Mouse (Mus musculus) myocyte (in vitro differentiated cells): ENCODE data around the gene St3gal3. TPM values are rescaled to one million over a fixed set of nuclear protein-coding genes. Genes with fewer than 3 reads are reported as not detected.
A peak's percentile ranks its signal among the peaks of the same experiment; 100 is the strongest.

Experiments used
- H3K27me3 ChIP-seq: one replicate; pipeline ENCODE4 v1.6.1; 2011; ENCODE audit not compliant: control insufficient read depth, insufficient read depth, insufficient read length
- H3K36me3 ChIP-seq: one replicate; pipeline ENCODE4 v1.6.1; 2011; ENCODE audit not compliant: control insufficient read depth, insufficient read depth
- H3K4me2 ChIP-seq: one replicate; pipeline ENCODE4 v1.6.1; 2011; ENCODE audit warnings: low read depth, control low read depth
- H3K4me3 ChIP-seq: one replicate; pipeline ENCODE4 v1.5.1; 2011; ENCODE audit warnings: mild to moderate bottlenecking, control low read depth, moderate library complexity
- H3K79me2 ChIP-seq: one replicate; pipeline ENCODE4 v1.6.1; 2011; ENCODE audit not compliant: control insufficient read depth, insufficient read depth
- H3ac ChIP-seq: one replicate; pipeline ENCODE4 v1.6.1; 2011; ENCODE audit not compliant: control insufficient read depth, insufficient read length
- CEBPB ChIP-seq: IDR thresholded peaks from 2 replicates; pipeline ENCODE4 v1.6.1; 2011; ENCODE audit warnings: mild to moderate bottlenecking, moderate library complexity; ENCODE audit not compliant: poor library complexity, insufficient read depth, severe bottlenecking
- E2F4 ChIP-seq: IDR thresholded peaks from one replicate; pipeline ENCODE4 v1.6.1; 2011; ENCODE audit warnings: mild to moderate bottlenecking, control low read depth, moderate library complexity; ENCODE audit not compliant: insufficient read depth
- MAX ChIP-seq: IDR thresholded peaks from one replicate; pipeline ENCODE4 v1.6.1; 2011; ENCODE audit warnings: low read depth, mild to moderate bottlenecking, control low read depth
- MYOD1 ChIP-seq, 3 experiments: IDR thresholded peaks; one replicate each; pipeline ENCODE4 v1.6.1; 2011; ENCODE audit warnings: control low read depth in 2 of 3, low read depth in 2 of 3, mild to moderate bottlenecking in 2 of 3, moderate library complexity in 1 of 3; ENCODE audit not compliant: insufficient read length in 2 of 3, control insufficient read depth in 1 of 3
- MYOG ChIP-seq, 3 experiments: IDR thresholded peaks; one replicate each; pipeline ENCODE4 v1.6.1; 2011; ENCODE audit warnings: control low read depth in 2 of 3, low read depth in 2 of 3, mild to moderate bottlenecking in 2 of 3; ENCODE audit not compliant: insufficient read length in 2 of 3, control insufficient read depth in 1 of 3, insufficient read depth in 1 of 3
- POLR2A ChIP-seq: IDR thresholded peaks from one replicate; pipeline ENCODE4 v1.6.1; 2011; ENCODE audit warnings: low read depth, mild to moderate bottlenecking, control low read depth, moderate library complexity; ENCODE audit not compliant: insufficient read length
- POLR2AphosphoS2 ChIP-seq: IDR thresholded peaks from one replicate; pipeline ENCODE4 v1.6.1; 2011; ENCODE audit warnings: low read depth, control low read depth; ENCODE audit not compliant: insufficient read length
- REST ChIP-seq: IDR thresholded peaks from one replicate; pipeline ENCODE4 v1.6.1; 2011; ENCODE audit warnings: mild to moderate bottlenecking, control low read depth, moderate library complexity; ENCODE audit not compliant: insufficient read depth, insufficient read length
- SRF ChIP-seq: IDR thresholded peaks from one replicate; pipeline ENCODE4 v1.6.1; 2011; ENCODE audit warnings: low read depth; ENCODE audit not compliant: control insufficient read depth, insufficient read length
- TCF12 ChIP-seq: IDR thresholded peaks from one replicate; pipeline ENCODE4 v1.6.1; 2011; ENCODE audit warnings: mild to moderate bottlenecking, control low read depth; ENCODE audit not compliant: poor library complexity, insufficient read depth, severe bottlenecking
- TCF3 ChIP-seq: IDR thresholded peaks from one replicate; pipeline ENCODE4 v1.6.1; 2011; ENCODE audit warnings: low read depth, control low read depth; ENCODE audit not compliant: insufficient read length
- USF1 ChIP-seq: IDR thresholded peaks from one replicate; pipeline ENCODE4 v1.6.1; 2011; ENCODE audit warnings: low read depth, mild to moderate bottlenecking, control low read depth, moderate library complexity
- polyA plus RNA-seq: library from polyadenylated mRNA; unstranded; fragments of >200 nt; fragmentation: generic; extraction: Trizol; gene quantifications from one replicate; pipeline ENCODE4 v1.2.1, GENCODE M21; 2012; ENCODE audit warnings: missing spikeins

The St3gal3 gene
- polyA plus RNA-seq, 1 experiment, result 45.1 TPM

- Histone ChIP-seq H3K27me3 (no peaks in the 10 kb centered on the region), H3K4me2 (peak overlapping the region; percentile 60), H3K36me3 (peaks cover 46% of the 10 kb centered on the region), H3K4me3 (no peak overlapping the region), H3K79me2 (peaks cover 4% of the 10 kb centered on the region), H3ac (no peak overlapping the region)
- TF ChIP-seq MYOD1 (IDR thresholded peaks at IDR 0.05; ENCODE audit: control insufficient read depth in 1 of 3, insufficient read length in 2 of 3, low read depth in 2 of 3), result peak in 1 of 3 experiments; percentile 55
- TF ChIP-seq MYOG (IDR thresholded peaks at IDR 0.05; ENCODE audit: control insufficient read depth in 1 of 3, insufficient read depth in 1 of 3, insufficient read length in 2 of 3, low read depth in 2 of 3), result peak in 1 of 3 experiments; percentile 33
- peak; percentile 75 for TF ChIP-seq POLR2AphosphoS2
- no peak for TF ChIP-seq SRF
- TF ChIP-seq REST, result no peak
- no peak for TF ChIP-seq CEBPB
- peak; percentile 46 for TF ChIP-seq POLR2A
Measured at GRCm38 (mm10) chr4:118138891-118139290, 4.2 kb upstream of the St3gal3 start.

DNA sequence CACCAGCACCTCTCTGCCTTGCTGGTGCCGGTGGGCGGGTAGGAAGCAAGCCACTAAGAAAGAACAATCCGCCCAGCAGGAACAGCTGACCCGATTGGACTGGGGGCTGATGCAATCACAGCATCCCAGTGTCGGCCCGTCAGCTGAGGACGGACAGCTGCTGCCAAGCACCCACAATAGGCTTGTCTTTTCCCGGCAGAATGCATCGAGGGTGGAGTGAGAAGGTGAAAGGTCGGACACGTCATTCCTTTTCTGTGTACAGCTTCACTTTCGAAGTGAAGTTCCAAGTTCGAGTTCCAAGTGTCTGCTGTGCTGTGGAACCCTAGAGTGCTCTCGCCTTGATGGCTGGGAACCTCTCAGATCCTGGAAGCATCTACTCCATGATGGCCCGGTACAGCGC, 3.1 kb upstream of the St3gal3 start:
- no peak overlapping the region for H3K4me3 ChIP-seq
- H3ac ChIP-seq, result no peak overlapping the region

DNA sequence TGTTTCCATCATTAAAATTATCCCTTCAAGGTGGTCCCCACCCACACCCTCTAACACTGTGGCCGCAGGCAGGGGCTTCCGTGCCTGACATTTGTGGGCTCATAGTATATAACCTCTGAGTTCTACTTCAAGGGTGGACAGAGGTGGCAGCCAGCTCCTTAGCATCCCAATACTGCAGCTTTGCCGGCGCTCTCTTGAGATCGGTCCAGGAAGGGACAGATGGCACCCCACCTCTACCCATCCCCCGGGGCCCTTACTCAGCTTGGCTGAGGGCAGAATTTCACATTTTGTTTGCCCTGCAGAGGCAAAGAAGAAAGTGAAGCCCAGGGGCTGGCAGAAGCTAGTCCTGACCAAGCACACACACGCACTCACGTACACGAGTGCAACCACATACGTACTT, 2.6 kb upstream of the St3gal3 start:
- H3K4me3 ChIP-seq, result no peak overlapping the region
- no peaks in the 10 kb centered on the region for H3K27me3 ChIP-seq
- no peak overlapping the region for H3ac ChIP-seq
- TF ChIP-seq E2F4 (no peak), MYOG (IDR thresholded peaks at IDR 0.05; ENCODE audit: control insufficient read depth in 1 of 3, insufficient read depth in 1 of 3, insufficient read length in 2 of 3, low read depth in 2 of 3) (no peak), TCF3 (no peak), REST (no peak), MAX (no peak), POLR2AphosphoS2 (no peak), TCF12 (no peak), POLR2A (no peak), MYOD1 (IDR thresholded peaks at IDR 0.05; ENCODE audit: control insufficient read depth in 1 of 3, insufficient read length in 2 of 3, low read depth in 2 of 3) (no peak), USF1 (no peak)
- peaks cover 12% of the 10 kb centered on the region for H3K79me2 ChIP-seq
- peaks cover 33% of the 10 kb centered on the region for H3K36me3 ChIP-seq
- H3K4me2 ChIP-seq, result peak overlapping the region; percentile 71

More for the DNA sequence above, 3.1 kb upstream of the St3gal3 start:
- Histone ChIP-seq H3K27me3 (no peaks in the 10 kb centered on the region), H3K79me2 (peaks cover 12% of the 10 kb centered on the region), H3K4me2 (peak overlapping the region; percentile 71), H3K36me3 (peaks cover 38% of the 10 kb centered on the region)
- TF ChIP-seq POLR2A (no peak), REST (no peak), MYOG (IDR thresholded peaks at IDR 0.05; ENCODE audit: control insufficient read depth in 1 of 3, insufficient read depth in 1 of 3, insufficient read length in 2 of 3, low read depth in 2 of 3) (peak; percentile 91 to 98 (median 97)), MYOD1 (IDR thresholded peaks at IDR 0.05; ENCODE audit: control insufficient read depth in 1 of 3, insufficient read length in 2 of 3, low read depth in 2 of 3) (peak; percentile 3 to 96 (median 90)), POLR2AphosphoS2 (peak; percentile 25), TCF12 (peak; percentile 69), SRF (no peak), CEBPB (peak; percentile 65; the same call in 1 of the 2 replicates), TCF3 (peak; percentile 77)

DNA sequence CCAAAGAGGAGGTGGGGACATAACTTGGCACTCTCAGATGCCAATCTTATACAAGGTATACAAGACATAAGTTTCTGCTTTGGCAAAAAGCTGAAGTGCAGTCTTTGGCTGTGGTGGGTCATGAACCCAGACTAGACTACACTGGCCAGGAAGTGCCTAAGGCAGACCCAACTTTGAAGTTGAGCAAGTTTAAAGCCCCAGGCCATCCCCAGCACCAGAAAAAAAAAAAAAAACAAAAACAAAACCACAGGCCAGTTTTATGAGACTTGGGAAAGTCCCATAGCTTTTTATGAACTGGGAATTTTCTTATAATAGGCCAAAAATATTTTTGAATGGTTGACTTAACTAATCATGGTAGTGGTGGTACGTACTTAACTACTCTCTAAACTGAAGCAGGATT, 700 bp upstream of the St3gal3 start:
- Histone ChIP-seq H3K4me3 (peak overlapping the region; percentile 44), H3ac (no peak overlapping the region), H3K4me2 (peak overlapping the region; percentile 89), H3K79me2 (peaks cover 18% of the 10 kb centered on the region), H3K36me3 (peaks cover 20% of the 10 kb centered on the region), H3K27me3 (no peaks in the 10 kb centered on the region)
- no peak for TF ChIP-seq MYOD1 (IDR thresholded peaks at IDR 0.05; ENCODE audit: control insufficient read depth in 1 of 3, insufficient read length in 2 of 3, low read depth in 2 of 3)
- no peak for TF ChIP-seq USF1
- no peak for TF ChIP-seq CEBPB
- TF ChIP-seq TCF12, result no peak
- TF ChIP-seq SRF, result no peak
- no peak for TF ChIP-seq TCF3
- no peak for TF ChIP-seq REST
- TF ChIP-seq MAX, result no peak
- no peak for TF ChIP-seq E2F4
- TF ChIP-seq POLR2AphosphoS2, result no peak
- no peak for TF ChIP-seq POLR2A

DNA sequence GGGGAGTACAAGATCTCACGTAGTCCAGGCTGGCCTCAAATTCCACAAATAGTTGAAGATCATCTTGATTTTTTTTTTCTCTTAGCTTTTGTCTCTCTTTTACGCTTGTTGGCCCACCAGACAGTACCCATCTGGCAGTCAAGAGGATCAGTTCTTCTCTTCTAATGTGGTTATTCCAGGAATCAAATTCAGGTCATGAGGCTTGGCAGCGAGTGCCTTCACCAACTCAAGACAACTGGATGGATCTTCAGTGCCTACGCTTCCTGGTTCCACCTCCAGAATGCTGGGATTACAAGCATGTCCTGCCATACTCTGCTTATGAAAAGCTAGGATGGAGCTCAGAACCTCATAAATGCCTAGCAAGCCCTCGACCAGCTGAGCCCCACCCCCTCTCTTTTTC, 3.4 kb downstream of the St3gal3 start:
- Histone ChIP-seq H3K27me3 (no peaks in the 10 kb centered on the region), H3K4me2 (peak overlapping the region; percentile 32), H3K79me2 (peaks cover 42% of the 10 kb centered on the region), H3K36me3 (no peaks in the 10 kb centered on the region), H3K4me3 (no peak overlapping the region), H3ac (no peak overlapping the region)
- TF ChIP-seq SRF (no peak), MYOD1 (IDR thresholded peaks at IDR 0.05; ENCODE audit: control insufficient read depth in 1 of 3, insufficient read length in 2 of 3, low read depth in 2 of 3) (no peak), POLR2A (no peak), TCF12 (no peak), POLR2AphosphoS2 (no peak), USF1 (no peak), MYOG (IDR thresholded peaks at IDR 0.05; ENCODE audit: control insufficient read depth in 1 of 3, insufficient read depth in 1 of 3, insufficient read length in 2 of 3, low read depth in 2 of 3) (no peak), REST (no peak), E2F4 (no peak)
